Mouse (Mus musculus): ENCODE measurements around the gene Hnrnpd. TPM values are rescaled to one million over a fixed set of nuclear protein-coding genes. Genes with fewer than 3 reads are reported as not detected.
A peak's percentile ranks its signal among the peaks of the same experiment; 100 is the strongest.

Hnrnpd gene
- polyA plus RNA-seq, 1 experiment = 260 TPM

GRCm38 (mm10) chr5:99973941-99974340 lies 4.8 kb downstream of the Hnrnpd start:
- H3K4me1 ChIP-seq = peaks cover 49% of the 10 kb centered on the region
- no peaks in the 10 kb centered on the region for H3K9me3 ChIP-seq
- H3K36me3 ChIP-seq (replicated peaks; ENCODE audit: low read length) = peaks cover 26% of the 10 kb centered on the region
- TF ChIP-seq FLI1 (IDR thresholded peaks at IDR 0.05; ENCODE audit: low read length) = no peak
- no peak for TF ChIP-seq GATA1 (IDR thresholded peaks at IDR 0.05; ENCODE audit: borderline replicate concordance, low read length)
- peak overlapping the region; percentile 80 for H3K4me3 ChIP-seq (replicated peaks)
- no peaks in the 10 kb centered on the region for H3K27me3 ChIP-seq (replicated peaks)

GRCm38 (mm10) chr5:99959960-99960359 lies 18.8 kb downstream of the Hnrnpd start:
- Histone ChIP-seq H3K27me3 (replicated peaks) (no peaks in the 10 kb centered on the region), H3K4me3 (replicated peaks) (no peak overlapping the region), H3K36me3 (replicated peaks; ENCODE audit: low read length) (peaks cover 79% of the 10 kb centered on the region), H3K9me3 (no peaks in the 10 kb centered on the region), H3K4me1 (peaks cover 3% of the 10 kb centered on the region)
- TF ChIP-seq FLI1 (IDR thresholded peaks at IDR 0.05; ENCODE audit: low read length) = no peak
- TF ChIP-seq GATA1 (IDR thresholded peaks at IDR 0.05; ENCODE audit: borderline replicate concordance, low read length) = no peak

- Histone ChIP-seq H3K4me1 (peaks cover 3% of the 10 kb centered on the region; the same call in 1 of the 2 replicates), H3K9me3 (no peaks in the 10 kb centered on the region), H3K36me3 (replicated peaks; ENCODE audit: low read length) (peaks cover 78% of the 10 kb centered on the region), H3K4me3 (replicated peaks) (no peak overlapping the region), H3K27me3 (replicated peaks) (no peaks in the 10 kb centered on the region)
- TF ChIP-seq FLI1 (IDR thresholded peaks at IDR 0.05; ENCODE audit: low read length) = no peak
- no peak for TF ChIP-seq GATA1 (IDR thresholded peaks at IDR 0.05; ENCODE audit: borderline replicate concordance, low read length)
Measured at GRCm38 (mm10) chr5:99959236-99959936, 19.4 kb downstream of the Hnrnpd start.

- Histone ChIP-seq H3K27me3 (replicated peaks) (no peaks in the 10 kb centered on the region), H3K36me3 (replicated peaks; ENCODE audit: low read length) (peaks cover 77% of the 10 kb centered on the region), H3K9me3 (no peaks in the 10 kb centered on the region), H3K4me3 (replicated peaks) (no peak overlapping the region), H3K4me1 (peaks cover 3% of the 10 kb centered on the region; the same call in 1 of the 2 replicates)
- no peak for TF ChIP-seq FLI1 (IDR thresholded peaks at IDR 0.05; ENCODE audit: low read length)
- TF ChIP-seq GATA1 (IDR thresholded peaks at IDR 0.05; ENCODE audit: borderline replicate concordance, low read length) = no peak
Measured at GRCm38 (mm10) chr5:99958666-99959065, 20.1 kb downstream of the Hnrnpd start.

GRCm38 (mm10) chr5:99953883-99954282 lies 24.9 kb downstream of the Hnrnpd start:
- no peaks in the 10 kb centered on the region for H3K27me3 ChIP-seq (replicated peaks)
- H3K36me3 ChIP-seq (replicated peaks; ENCODE audit: low read length) = peaks cover 54% of the 10 kb centered on the region
- peaks cover 3% of the 10 kb centered on the region; the same call in 1 of the 2 replicates for H3K4me1 ChIP-seq
- no peaks in the 10 kb centered on the region for H3K9me3 ChIP-seq
- H3K4me3 ChIP-seq (replicated peaks) = no peak overlapping the region
- no peak for TF ChIP-seq GATA1 (IDR thresholded peaks at IDR 0.05; ENCODE audit: borderline replicate concordance, low read length)
- TF ChIP-seq FLI1 (IDR thresholded peaks at IDR 0.05; ENCODE audit: low read length) = no peak

- Histone ChIP-seq H3K4me1 (peaks cover 3% of the 10 kb centered on the region; the same call in 1 of the 2 replicates), H3K9me3 (0 out of 2 replicates have a peak, but pooled peaks cover 4% of the 10 kb centered on the region), H3K27me3 (replicated peaks) (no peaks in the 10 kb centered on the region), H3K36me3 (replicated peaks; ENCODE audit: low read length) (peaks cover 46% of the 10 kb centered on the region), H3K4me3 (replicated peaks) (no peak overlapping the region)
- TF ChIP-seq FLI1 (IDR thresholded peaks at IDR 0.05; ENCODE audit: low read length) (no peak), GATA1 (IDR thresholded peaks at IDR 0.05; ENCODE audit: borderline replicate concordance, low read length) (no peak)
Measured at GRCm38 (mm10) chr5:99952513-99952912, 26.2 kb downstream of the Hnrnpd start.

- H3K4me1 ChIP-seq = no peaks in the 10 kb centered on the region
- H3K36me3 ChIP-seq (replicated peaks; ENCODE audit: low read length) = peaks cover 13% of the 10 kb centered on the region
- no peak overlapping the region for H3K4me3 ChIP-seq (replicated peaks)
- H3K27me3 ChIP-seq (replicated peaks) = no peaks in the 10 kb centered on the region
- peaks cover 36% of the 10 kb centered on the region for H3K9me3 ChIP-seq
- no peak for TF ChIP-seq FLI1 (IDR thresholded peaks at IDR 0.05; ENCODE audit: low read length)
- no peak for TF ChIP-seq GATA1 (IDR thresholded peaks at IDR 0.05; ENCODE audit: borderline replicate concordance, low read length)
Measured at GRCm38 (mm10) chr5:99941776-99942502, 36.8 kb downstream of the Hnrnpd start.

- Histone ChIP-seq H3K9me3 (peaks cover 30% of the 10 kb centered on the region), H3K4me3 (replicated peaks) (no peak overlapping the region), H3K27me3 (replicated peaks) (no peaks in the 10 kb centered on the region), H3K36me3 (replicated peaks; ENCODE audit: low read length) (peaks cover 12% of the 10 kb centered on the region), H3K4me1 (no peaks in the 10 kb centered on the region)
- TF ChIP-seq FLI1 (IDR thresholded peaks at IDR 0.05; ENCODE audit: low read length) (no peak), GATA1 (IDR thresholded peaks at IDR 0.05; ENCODE audit: borderline replicate concordance, low read length) (no peak)
Measured at GRCm38 (mm10) chr5:99941273-99941672, 37.5 kb downstream of the Hnrnpd start.

GRCm38 (mm10) chr5:99939440-99939839 lies 39.3 kb downstream of the Hnrnpd start:
- Histone ChIP-seq H3K27me3 (replicated peaks) (no peaks in the 10 kb centered on the region), H3K4me1 (no peaks in the 10 kb centered on the region), H3K9me3 (peaks cover 11% of the 10 kb centered on the region), H3K4me3 (replicated peaks) (no peak overlapping the region), H3K36me3 (replicated peaks; ENCODE audit: low read length) (peaks cover 2% of the 10 kb centered on the region)
- no peak for TF ChIP-seq FLI1 (IDR thresholded peaks at IDR 0.05; ENCODE audit: low read length)
- no peak for TF ChIP-seq GATA1 (IDR thresholded peaks at IDR 0.05; ENCODE audit: borderline replicate concordance, low read length)

GRCm38 (mm10) chr5:99931910-99932309 lies 46.8 kb downstream of the Hnrnpd start:
- H3K36me3 ChIP-seq (replicated peaks; ENCODE audit: low read length) = no peaks in the 10 kb centered on the region
- no peak overlapping the region for H3K4me3 ChIP-seq (replicated peaks)
- TF ChIP-seq FLI1 (IDR thresholded peaks at IDR 0.05; ENCODE audit: low read length) = no peak
- no peak for TF ChIP-seq GATA1 (IDR thresholded peaks at IDR 0.05; ENCODE audit: borderline replicate concordance, low read length)
- H3K4me1 ChIP-seq = peaks cover 4% of the 10 kb centered on the region; the same call in 1 of the 2 replicates
- H3K27me3 ChIP-seq (replicated peaks) = peaks cover 10% of the 10 kb centered on the region
- H3K9me3 ChIP-seq = 0 out of 2 replicates have a peak, but pooled peaks cover 3% of the 10 kb centered on the region

All from megakaryocyte, embryonic 14.5 days (primary cell).